Mouse (Mus musculus) intestine, embryonic 16.5 days (tissue): ENCODE measurements around the gene Hspg2. TPM values are rescaled to one million over a fixed set of nuclear protein-coding genes. Genes with fewer than 3 reads are reported as not detected.

Experiments used
- ATAC-seq: fragments of 200-750 bp; cut with Nextera tagmentation; 2 replicates; pipeline ENCODE4 v1.8.0; 2017; ENCODE audit warnings: moderate TSS enrichment, moderate library complexity
- H3K27ac ChIP-seq: fragments of 300-500 bp; sonication (generic); 2 replicates; pipeline ENCODE4 v1.5.1; 2014; ENCODE audit warnings: mild to moderate bottlenecking, low read length
- H3K27me3 ChIP-seq: fragments of 300-500 bp; sonication (generic); replicated peaks from 2 replicates; pipeline ENCODE4 v1.6.1; 2014; ENCODE audit warnings: low read length, control low read depth, mixed read lengths; ENCODE audit not compliant: control insufficient read depth, insufficient read depth
- H3K36me3 ChIP-seq: fragments of 300-500 bp; sonication (generic); 2 replicates; pipeline ENCODE4 v1.6.1; 2014; ENCODE audit warnings: low read length, control low read depth; ENCODE audit not compliant: control insufficient read depth, insufficient read depth
- H3K4me1 ChIP-seq: fragments of 300-500 bp; sonication (generic); 2 replicates; pipeline ENCODE4 v1.6.1; 2014; ENCODE audit warnings: low read length, control low read depth, mixed read lengths; ENCODE audit not compliant: control insufficient read depth, insufficient read depth
- H3K4me2 ChIP-seq: fragments of 300-500 bp; sonication (generic); 2 replicates; pipeline ENCODE4 v1.6.1; 2014; ENCODE audit warnings: low read depth, low read length, control low read depth
- H3K4me3 ChIP-seq: fragments of 300-500 bp; sonication (generic); 2 replicates; pipeline ENCODE4 v1.5.1; 2014; ENCODE audit warnings: mild to moderate bottlenecking, low read length
- H3K9ac ChIP-seq: fragments of 300-500 bp; sonication (generic); 2 replicates; pipeline ENCODE4 v1.6.1; 2014; ENCODE audit warnings: low read depth, low read length
- H3K9me3 ChIP-seq: fragments of 300-500 bp; sonication (generic); 2 replicates; pipeline ENCODE4 v1.6.1; 2016; ENCODE audit warnings: low read length, control low read depth; ENCODE audit not compliant: control insufficient read depth
- WGBS: fragments of 180-500 bp; shearing (Covaris S2); extraction: QIAGEN DNeasy Blood & Tissue Kit; methylation state at CpG from one replicate; pipeline ENCODE4 v1.1.7; 2014; 5-methylcytosine and 5-hydroxymethylcytosine counted together
- microRNA-seq: library from miRNA; unstranded; fragments of <30 nt; microRNA quantifications from one replicate; pipeline ENCODE4, GENCODE M21; 2016
- polyA plus RNA-seq: library from polyadenylated mRNA; unstranded; fragments of >200 nt; fragmentation: Nextera tagmentation; extraction: Ambion mirVana; gene quantifications from 2 replicates; pipeline ENCODE4 v1.2.1, GENCODE M21; 2015

The Hspg2 gene
- polyA plus RNA-seq, 1 experiment from 2014 or later, result 24.5 TPM

GRCm38 (mm10) chr4:137609281-137609680 lies 140.7 kb downstream of the Hspg2 start:
- Histone ChIP-seq H3K9ac (no peak overlapping the region), H3K9me3 (no peaks in the 10 kb centered on the region), H3K27ac (no peak overlapping the region), H3K4me3 (no peak overlapping the region), H3K4me1 (peaks cover 2% of the 10 kb centered on the region; the same call in 1 of the 2 replicates), H3K4me2 (no peak overlapping the region), H3K36me3 (peaks cover 33% of the 10 kb centered on the region), H3K27me3 (no peaks in the 10 kb centered on the region)
- no peak for ATAC-seq
- 51% methylated on average over 7 of the region's 7 CpGs for WGBS

- no peaks in the 10 kb centered on the region for H3K27me3 ChIP-seq
- peaks cover 2% of the 10 kb centered on the region; the same call in 1 of the 2 replicates for H3K4me1 ChIP-seq
- no peak for ATAC-seq
- no peak overlapping the region for H3K9ac ChIP-seq
- H3K36me3 ChIP-seq, result peaks cover 33% of the 10 kb centered on the region
- no peak overlapping the region for H3K4me2 ChIP-seq
- H3K4me3 ChIP-seq, result no peak overlapping the region
- H3K9me3 ChIP-seq, result no peaks in the 10 kb centered on the region
- no peak overlapping the region for H3K27ac ChIP-seq
- 72% methylated on average over 7 of the region's 7 CpGs for WGBS
Measured at GRCm38 (mm10) chr4:137609702-137610101, 141.1 kb downstream of the Hspg2 start.

GRCm38 (mm10) chr4:137610256-137610655 lies 141.7 kb downstream of the Hspg2 start:
- Histone ChIP-seq H3K9me3 (no peaks in the 10 kb centered on the region), H3K4me2 (no peak overlapping the region), H3K4me3 (no peak overlapping the region), H3K27me3 (no peaks in the 10 kb centered on the region), H3K27ac (no peak overlapping the region), H3K36me3 (peaks cover 33% of the 10 kb centered on the region), H3K4me1 (peaks cover 2% of the 10 kb centered on the region; the same call in 1 of the 2 replicates), H3K9ac (no peak overlapping the region)
- WGBS, result 58% methylated on average over 15 of the region's 15 CpGs
- no peak for ATAC-seq

Small RNA genes lying within 50 kb of the gene (microRNA-seq; reads per million reads assigned to microRNA genes)
- gene Mir7018, result not detected

Other genes starting within 250 kb of the Hspg2 start
- gene Wnt4, start 191.3 kb upstream of the Hspg2 start, polyA plus RNA-seq, result 1.0 TPM in 2 replicates
- gene Cdc42, start 111.0 kb upstream of the Hspg2 start, polyA plus RNA-seq, result 671 and 691 TPM in 2 replicates
- gene Cela3a, start 59.0 kb upstream of the Hspg2 start, polyA plus RNA-seq, result 0.26 and 0.31 TPM in 2 replicates
- gene Cela3b, start 38.2 kb upstream of the Hspg2 start, polyA plus RNA-seq, result 237 and 402 TPM in 2 replicates
- gene 1700013G24Rik, start 15.5 kb upstream of the Hspg2 start, polyA plus RNA-seq, result not detected in 2 replicates
- not detected in 2 replicates for gene Ldlrad2, start 105.8 kb downstream of the Hspg2 start, polyA plus RNA-seq
- gene Usp48, start 125.0 kb downstream of the Hspg2 start, polyA plus RNA-seq, result 48.3 and 48.4 TPM in 2 replicates
- 26.9 and 30.9 TPM in 2 replicates for gene Rap1gap, start 196.0 kb downstream of the Hspg2 start, polyA plus RNA-seq